Mouse (Mus musculus): Measurements from ENCODE around the gene Gm15294. TPM values are rescaled to one million over a fixed set of nuclear protein-coding genes. Genes with fewer than 3 reads are reported as not detected.

The Gm15294 gene
- polyA plus RNA-seq (2015; fragmentation: Nextera tagmentation; extraction: Ambion mirVana) = 0.38 and 0.96 TPM in 2 replicates

DNA sequence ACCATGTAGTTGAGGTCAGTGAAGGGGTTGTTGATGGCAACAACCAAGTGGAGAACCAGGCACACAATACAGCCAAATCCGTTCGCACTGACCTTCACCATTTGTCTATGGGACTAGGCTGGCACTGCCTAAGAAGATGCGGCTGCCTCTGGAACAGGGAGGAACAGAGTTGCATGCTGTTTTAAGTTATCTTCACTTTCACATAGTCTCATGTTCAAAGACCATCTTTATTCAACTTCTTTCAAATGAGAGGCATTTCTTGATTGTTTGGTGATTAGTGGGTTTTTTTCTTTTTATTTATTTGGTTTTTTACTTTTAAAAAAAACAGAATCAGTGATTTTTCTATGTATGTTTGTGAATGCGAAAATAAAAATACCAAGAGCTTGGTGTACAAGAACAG lies at the start of gene Gm15294:
TSS of gene Gm15294 (minus strand) at position 101 of the 400 bp plus-strand sequence.

Other genes starting within 250 kb of the Gm15294 start
- gene Irs4, start 150.0 kb downstream of the Gm15294 start, polyA plus RNA-seq (2015; fragmentation: Nextera tagmentation; extraction: Ambion mirVana) = 0.07 and 0.12 TPM in 2 replicates

Measured in skeletal muscle tissue, postnatal 0 days (tissue).